Mouse (Mus musculus): ENCODE measurements around the gene Arf3.
A peak's percentile ranks its signal among the peaks of the same experiment; 100 is the strongest.
"Not testable (repeated sequence)": the region's sequence is repeated elsewhere in the genome, so short reads cannot be mapped to it uniquely, and the experiment has no call there.

Gene Arf3

DNA sequence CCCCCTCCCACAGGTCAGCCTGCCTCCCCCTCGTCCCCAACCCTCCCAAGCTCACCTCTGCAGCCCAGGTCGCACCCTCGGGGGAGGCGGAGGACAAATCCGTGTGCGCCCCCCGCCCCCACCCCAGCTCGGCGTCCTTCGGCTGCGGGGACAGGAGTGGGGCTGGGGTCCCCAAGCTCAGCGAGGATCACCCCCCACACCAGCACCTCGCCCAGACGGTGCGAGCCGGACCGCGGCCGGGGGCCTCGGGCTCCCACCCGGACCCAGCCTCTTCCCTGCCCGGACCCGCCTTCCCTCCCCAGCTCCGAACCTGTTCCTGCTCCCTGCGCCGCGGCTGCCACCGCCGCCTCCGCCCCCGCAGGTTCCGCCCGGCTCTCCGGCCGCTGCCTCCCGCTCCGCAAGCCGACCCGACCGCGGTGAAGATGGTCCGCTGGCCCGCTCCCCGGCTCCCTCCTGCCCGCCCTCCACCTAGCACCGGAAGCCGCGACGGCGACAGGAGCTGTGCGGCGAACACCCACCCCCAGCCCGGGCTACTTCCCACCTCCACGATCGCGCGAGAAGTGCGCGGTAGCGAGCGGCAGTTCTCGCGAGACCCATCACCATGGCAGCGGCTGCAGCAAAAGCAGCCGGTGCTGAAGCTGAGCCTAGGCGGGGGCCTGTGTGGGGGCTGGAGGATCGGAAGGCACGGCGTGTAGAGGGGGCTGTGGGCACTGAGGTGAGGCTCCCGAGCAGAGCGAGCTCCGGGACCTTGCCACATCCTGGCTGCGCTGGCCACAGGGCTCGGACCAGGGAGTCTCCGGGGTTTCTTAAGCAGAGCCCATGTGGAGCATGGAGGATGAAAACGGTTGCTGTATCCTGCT, at the start of gene Arf3:
Gene Arf3 (minus strand): TSS at position 545 of the 860 bp plus-strand sequence.
- peak; percentile 93 to 95 for DNase-seq (ENCODE audit: low spot score in 2 of 2)

DNA sequence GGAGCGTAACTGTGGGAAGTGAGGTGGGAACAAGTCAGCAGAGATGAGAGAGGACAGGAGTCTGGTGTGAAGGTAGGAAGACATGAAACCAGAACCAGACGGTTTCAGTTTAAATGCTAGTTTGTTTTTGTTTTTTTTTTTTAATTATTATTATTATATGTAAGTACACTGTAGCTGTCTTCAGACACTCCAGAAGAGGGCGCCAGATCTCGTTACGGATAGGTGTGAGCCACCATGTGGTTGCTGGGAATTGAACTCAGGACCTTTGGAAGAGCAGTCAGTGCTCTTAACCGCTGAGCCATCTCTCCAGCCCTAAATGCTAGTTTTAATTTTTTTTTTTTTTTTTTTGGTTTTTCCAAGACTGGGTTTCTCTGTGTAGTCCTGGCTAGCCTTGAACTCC, 47.2 kb upstream of the Arf3 start:
- DNase-seq (ENCODE audit: low spot score in 2 of 2): not testable (repeated sequence)

DNA sequence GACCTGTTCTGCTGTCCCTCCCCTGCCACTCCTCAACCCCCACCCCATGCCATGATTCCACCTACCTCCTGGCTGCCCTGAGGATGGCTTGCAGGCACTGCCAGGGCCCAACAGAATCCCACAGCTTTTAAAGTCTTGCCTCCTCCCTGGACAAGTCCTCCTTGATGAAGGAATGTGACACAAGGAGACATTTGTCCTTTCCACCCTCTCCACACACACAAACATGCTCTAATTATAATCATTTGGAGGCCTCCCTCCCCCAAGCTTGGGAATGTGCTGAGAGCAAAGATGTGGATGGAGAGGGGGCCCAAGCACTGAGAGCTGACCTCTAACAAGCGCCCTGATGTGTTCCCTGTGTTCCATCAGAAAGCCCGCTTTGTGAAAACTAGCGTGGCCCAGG, 46.4 kb upstream of the Arf3 start, which contains the start of gene Ddn:
Gene Ddn (minus strand): TSS at position 101 of the 400 bp plus-strand sequence.
- DNase-seq (ENCODE audit: low spot score in 2 of 2): no peak

DNA sequence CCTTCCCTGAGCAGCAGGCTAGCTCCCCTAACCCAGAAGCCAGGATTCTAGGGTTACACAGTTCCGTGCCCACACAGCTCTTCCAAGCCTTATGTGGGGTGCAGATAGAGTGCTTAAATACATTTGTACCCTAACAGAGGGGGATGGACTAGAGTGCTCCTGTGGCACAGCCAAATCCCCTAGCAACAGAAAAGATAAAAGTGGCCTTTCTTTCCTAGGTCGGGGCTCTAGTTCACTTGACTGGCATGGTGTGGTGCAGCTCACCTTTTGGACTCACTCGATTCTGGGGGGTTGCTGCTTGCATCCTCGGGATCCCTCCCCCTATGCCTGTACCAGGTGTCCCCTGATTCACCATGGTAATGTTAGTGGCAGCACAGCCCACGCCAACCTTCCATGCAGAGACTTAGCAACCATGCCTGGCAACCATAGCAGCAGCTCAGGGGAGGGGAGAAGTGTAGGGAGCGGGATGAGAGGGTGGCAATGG, 45.7 kb upstream of the Arf3 start:
- DNase-seq (ENCODE audit: low spot score in 2 of 2): no peak

DNA sequence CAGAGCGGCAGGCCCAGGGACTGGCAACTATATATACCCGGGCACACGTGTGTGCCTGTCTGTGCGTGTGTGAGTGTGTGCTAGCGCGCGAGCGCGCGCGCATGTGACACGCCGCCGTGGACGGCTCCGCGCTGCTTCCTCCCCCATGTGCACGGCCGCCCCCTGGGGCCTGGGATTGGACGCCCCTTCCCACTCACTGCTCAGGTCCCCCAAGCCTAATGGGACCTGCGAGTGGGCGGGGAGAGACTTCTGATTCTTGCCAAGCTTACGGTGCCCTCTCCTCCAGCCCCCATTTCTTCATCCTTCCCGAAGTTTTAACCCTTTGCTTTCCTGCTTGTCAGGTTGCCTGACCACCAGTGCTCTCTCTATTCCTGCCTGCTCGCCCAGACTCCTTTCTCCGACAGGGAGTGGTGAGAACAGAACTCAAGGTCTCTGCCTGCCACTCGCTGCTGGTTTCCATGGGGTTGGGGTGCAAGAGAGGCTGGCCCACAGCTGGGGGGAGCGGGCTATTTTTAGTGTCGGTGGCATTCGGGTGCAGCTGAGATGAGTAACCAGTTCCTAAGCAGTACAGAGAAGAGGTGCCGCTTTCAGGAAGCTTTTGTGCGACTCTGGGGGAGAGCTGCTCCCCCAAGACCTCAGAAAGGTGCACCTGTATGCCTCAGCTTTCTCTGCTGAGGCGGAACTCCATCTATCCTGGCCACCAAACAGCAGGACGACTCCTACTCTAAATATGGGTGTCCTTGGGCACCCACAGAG, 45.1 kb upstream of the Arf3 start:
- peak in 1 of 2 experiments; percentile 63 for DNase-seq (ENCODE audit: low spot score in 2 of 2)

DNA sequence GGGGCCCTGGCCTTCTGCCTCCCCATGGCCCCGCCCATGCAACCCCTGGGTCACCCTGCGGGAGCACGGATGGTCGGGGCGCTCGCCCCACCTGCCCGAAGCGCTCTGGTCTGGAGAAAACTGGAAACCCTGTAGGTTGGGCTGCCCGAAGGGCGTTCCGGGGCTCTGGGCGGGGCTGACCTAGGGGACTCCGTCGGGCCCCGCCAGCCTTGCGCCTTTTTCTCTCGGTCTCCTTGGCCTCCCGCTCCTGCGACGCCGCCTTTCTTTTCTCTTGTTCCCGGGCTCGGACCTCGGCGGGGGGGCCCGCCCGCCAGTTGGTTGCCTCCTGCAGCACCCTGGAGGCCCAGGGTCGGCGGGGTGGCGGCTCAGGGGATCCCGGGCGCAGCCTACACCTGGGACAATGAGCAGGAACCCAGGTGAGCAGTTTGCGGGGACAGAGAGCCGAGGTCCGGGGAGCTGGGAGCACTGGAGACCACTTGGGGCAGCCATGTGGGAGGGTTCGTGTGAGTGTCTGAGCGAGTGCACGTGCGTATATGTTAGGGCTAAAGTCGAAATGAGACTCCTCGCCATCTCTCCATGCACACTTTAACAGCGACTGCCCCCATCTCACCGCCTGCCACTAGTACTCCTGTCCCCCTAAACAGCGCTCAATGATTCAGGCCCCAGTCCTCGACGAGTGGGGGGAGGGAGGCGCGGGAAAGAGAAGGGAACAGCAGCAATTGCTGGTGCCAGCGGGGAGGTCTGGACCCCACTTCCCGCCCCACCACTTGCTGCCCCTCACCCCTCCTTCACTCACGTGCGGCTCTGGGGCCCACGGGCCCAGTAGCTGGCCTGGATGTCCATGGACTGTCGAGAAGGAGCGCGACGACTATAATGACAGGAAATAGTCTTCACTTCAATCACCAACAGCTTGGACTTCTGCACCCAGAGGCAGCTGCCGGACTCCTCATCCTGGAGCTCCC, 44.1 kb upstream of the Arf3 start:
- DNase-seq (ENCODE audit: low spot score in 2 of 2): no peak

DNA sequence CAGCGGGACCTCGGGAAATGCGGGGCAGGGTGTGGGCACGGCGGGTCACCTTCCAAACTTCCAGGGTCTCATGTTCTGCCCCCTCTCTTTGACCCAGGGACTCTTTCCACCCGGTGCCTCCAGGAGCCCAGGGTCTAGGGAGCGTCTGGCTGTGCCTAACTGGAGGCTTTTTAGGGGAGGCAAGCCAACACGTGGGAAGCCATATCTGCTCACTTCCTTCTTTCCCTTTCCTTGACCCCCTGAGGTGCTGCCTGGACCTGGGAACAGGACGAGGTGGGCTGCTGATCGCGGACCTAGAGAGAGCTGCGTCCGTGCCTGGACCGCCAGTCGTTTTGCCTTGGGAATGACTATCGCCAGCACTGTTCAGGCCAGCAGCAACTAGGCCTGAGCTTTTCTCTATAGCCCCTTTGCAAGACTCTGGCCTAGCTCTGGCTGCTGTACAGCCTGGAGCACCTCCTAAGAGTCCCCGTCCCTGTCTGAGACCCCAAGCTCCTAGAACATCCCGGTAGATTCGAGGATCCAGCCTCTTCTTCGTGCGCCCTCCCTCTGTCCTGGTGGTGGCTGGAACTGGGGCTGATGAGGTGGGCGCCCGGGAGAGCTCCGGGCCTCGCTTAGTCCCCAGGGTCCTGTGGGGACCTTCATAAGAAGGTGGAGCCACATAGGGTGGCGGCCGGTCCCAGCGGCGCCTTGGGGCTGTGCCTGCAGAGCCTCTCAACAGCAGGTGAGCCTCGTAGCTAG, 43.2 kb upstream of the Arf3 start:
- DNase-seq (ENCODE audit: low spot score in 2 of 2): no peak

GRCm38 (mm10) chr15:98805324-98806040, 42.5 kb upstream of the Arf3 start:
- no peak for DNase-seq (ENCODE audit: low spot score in 2 of 2)

DNA sequence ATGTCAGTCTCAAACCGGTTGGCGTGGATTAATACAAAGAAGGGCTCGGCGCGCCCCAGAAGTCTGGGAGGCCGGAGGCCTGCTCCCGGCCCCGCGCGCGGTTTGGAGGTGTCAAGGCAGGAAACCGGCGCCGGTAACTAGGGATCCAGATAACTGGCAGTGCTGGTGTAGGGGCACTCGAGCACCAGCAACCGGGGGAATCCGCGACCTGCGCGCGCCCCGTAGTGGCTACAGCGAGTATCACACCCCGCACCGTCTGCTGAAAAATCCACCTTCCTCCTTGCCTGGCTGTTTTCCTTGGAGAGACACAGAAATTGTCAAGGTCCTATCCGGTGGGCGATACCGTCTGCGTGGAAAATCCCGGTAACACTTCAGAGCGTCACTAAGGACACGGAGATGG, 41.0 kb upstream of the Arf3 start:
- peak; percentile 52 to 68 for DNase-seq (ENCODE audit: low spot score in 2 of 2)

DNA sequence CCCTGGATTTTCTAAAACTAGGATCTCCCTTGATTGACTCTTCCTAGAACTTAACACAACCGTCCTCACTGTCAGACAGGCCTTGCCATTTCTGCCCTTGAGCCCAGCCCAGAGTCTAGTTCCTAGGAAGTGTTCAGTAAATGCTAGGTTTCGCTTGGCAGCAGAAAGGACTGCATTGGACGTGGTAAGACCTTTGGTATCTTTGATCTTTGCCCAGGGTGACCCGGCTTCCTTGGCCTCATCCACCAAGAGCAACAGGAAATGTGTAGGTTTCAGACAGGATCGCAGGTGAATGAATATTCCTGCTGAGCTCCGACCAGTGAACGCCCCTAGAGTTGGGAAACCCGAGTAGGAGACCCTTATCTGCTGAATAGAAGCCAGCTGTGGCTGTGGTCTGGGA, 39.9 kb upstream of the Arf3 start:
- no peak for DNase-seq (ENCODE audit: low spot score in 2 of 2)

DNA sequence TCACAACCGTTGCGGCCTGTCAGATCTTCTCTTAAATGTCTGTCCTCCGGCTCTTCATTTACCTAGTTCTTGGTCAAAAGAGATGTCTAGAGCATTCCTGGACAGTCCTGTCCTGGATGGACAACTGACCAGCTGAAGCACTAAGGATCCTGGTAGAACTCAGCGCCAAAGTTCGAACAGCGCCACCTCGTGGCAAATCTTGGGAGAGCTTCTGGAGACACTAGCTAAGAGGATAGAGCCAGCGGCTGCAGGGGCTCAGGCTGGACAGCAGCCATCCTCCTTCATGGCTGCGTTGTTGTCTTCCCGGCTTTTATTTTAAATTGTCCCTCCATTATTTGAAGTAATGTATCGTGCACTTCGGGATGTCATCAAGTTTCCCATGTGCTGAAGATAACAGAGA, 36.4 kb upstream of the Arf3 start:
- peak; percentile 65 to 77 for DNase-seq (ENCODE audit: low spot score in 2 of 2)

GRCm38 (mm10) chr15:98798903-98799302, 35.9 kb upstream of the Arf3 start:
- DNase-seq (ENCODE audit: low spot score in 2 of 2): no peak

- DNase-seq (ENCODE audit: low spot score in 2 of 2): no peak
Observed at GRCm38 (mm10) chr15:98797835-98798492, 35.0 kb upstream of the Arf3 start.

- no peak for DNase-seq (ENCODE audit: low spot score in 2 of 2)
Observed at GRCm38 (mm10) chr15:98796803-98797595, 34.0 kb upstream of the Arf3 start.

DNA sequence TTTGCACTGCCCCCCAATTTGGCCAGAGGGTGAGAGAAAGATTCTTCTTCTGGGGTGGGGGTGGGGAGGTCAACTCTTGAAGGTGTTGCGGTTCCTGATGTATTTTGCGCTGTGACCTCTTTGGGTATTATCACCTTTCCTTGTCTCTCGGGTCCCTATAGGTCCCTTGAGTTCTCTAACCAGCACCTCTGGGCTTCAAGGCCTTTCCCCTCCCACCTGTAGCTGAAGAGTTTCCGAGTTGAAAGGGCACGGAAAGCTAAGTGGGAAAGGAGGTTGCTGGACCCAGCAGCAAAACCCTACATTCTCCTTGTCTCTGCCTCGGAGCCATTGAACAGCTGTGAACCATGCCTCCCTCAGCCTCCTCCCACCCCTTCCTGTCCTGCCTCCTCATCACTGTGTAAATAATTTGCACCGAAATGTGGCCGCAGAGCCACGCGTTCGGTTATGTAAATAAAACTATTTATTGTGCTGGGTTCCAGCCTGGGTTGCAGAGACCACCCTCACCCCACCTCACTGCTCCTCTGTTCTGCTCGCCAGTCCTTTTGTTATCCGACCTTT, 30.2 kb upstream of the Arf3 start:
- DNase-seq (ENCODE audit: low spot score in 2 of 2): no peak

DNA sequence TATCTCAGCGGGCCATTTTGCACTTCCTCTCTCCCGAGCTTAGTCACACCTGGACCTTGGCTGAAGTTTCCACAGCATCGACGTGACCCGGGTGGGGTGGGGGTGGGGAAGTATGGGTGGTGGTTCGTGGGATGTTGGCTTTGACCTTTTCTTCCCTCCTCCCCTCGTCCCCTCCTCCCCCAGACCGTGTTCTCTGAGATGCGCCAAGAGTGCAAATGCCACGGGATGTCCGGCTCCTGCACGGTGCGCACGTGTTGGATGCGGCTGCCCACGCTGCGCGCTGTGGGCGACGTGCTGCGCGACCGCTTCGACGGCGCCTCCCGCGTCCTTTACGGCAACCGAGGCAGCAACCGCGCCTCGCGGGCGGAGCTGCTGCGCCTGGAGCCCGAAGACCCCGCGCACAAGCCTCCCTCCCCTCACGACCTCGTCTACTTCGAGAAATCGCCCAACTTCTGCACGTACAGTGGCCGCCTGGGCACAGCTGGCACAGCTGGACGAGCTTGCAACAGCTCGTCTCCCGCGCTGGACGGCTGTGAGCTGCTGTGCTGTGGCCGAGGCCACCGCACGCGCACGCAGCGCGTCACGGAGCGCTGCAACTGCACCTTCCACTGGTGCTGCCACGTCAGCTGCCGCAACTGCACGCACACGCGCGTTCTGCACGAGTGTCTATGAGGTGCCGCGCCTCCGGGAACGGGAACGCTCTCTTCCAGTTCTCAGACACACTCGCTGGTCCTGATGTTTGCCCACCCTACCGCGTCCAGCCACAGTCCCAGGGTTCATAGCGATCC, 29.4 kb upstream of the Arf3 start:
- no peak for DNase-seq (ENCODE audit: low spot score in 2 of 2)

GRCm38 (mm10) chr15:98791771-98792170, 28.8 kb upstream of the Arf3 start:
- DNase-seq (ENCODE audit: low spot score in 2 of 2): no peak

GRCm38 (mm10) chr15:98791221-98791620, 28.2 kb upstream of the Arf3 start:
- DNase-seq (ENCODE audit: low spot score in 2 of 2): no peak

All from natural killer cell, adult 2 months (primary cell).